Mouse (Mus musculus) right cerebral cortex, postnatal 10 days (tissue): ENCODE results near the gene Clstn2.

Experiments used
- DNase-seq, 2 experiments: peaks; one replicate each; pipeline ENCODE4 v3.0.0; 2021; ENCODE audit warnings: low spot score in 2 of 2

Clstn2 gene

GRCm38 (mm10) chr9:97570881-97571280 is 462.1 kb downstream of the Clstn2 start:
- peak; percentile 76 to 79 for DNase-seq

- DNase-seq = peak; percentile 52 to 71
Measured at GRCm38 (mm10) chr9:97563121-97563520, 469.9 kb downstream of the Clstn2 start.

- DNase-seq = no peak
Measured at GRCm38 (mm10) chr9:97544359-97544758, 488.6 kb downstream of the Clstn2 start.

- DNase-seq = no peak
Measured at GRCm38 (mm10) chr9:97541419-97541818, 491.6 kb downstream of the Clstn2 start.

- no peak for DNase-seq
Measured at GRCm38 (mm10) chr9:97538075-97538779, 494.8 kb downstream of the Clstn2 start.

GRCm38 (mm10) chr9:97534196-97534595 is 498.8 kb downstream of the Clstn2 start:
- peak; percentile 50 to 79 for DNase-seq

GRCm38 (mm10) chr9:97533306-97533705 is 499.7 kb downstream of the Clstn2 start:
- no peak for DNase-seq

GRCm38 (mm10) chr9:97532536-97532935 is 500.4 kb downstream of the Clstn2 start:
- DNase-seq = no peak

- no peak for DNase-seq
Measured at GRCm38 (mm10) chr9:97527926-97528325, 505.1 kb downstream of the Clstn2 start.

GRCm38 (mm10) chr9:97527276-97527675 is 505.7 kb downstream of the Clstn2 start:
- DNase-seq = no peak

- DNase-seq = no peak
Measured at GRCm38 (mm10) chr9:97525563-97525962, 507.4 kb downstream of the Clstn2 start.

GRCm38 (mm10) chr9:97524861-97525260 is 508.1 kb downstream of the Clstn2 start:
- peak; percentile 47 to 61 for DNase-seq

GRCm38 (mm10) chr9:97520771-97521170 is 512.2 kb downstream of the Clstn2 start:
- DNase-seq = no peak

GRCm38 (mm10) chr9:97517006-97517405 is 516.0 kb downstream of the Clstn2 start:
- DNase-seq = no peak

- peak; percentile 43 to 76 for DNase-seq
Measured at GRCm38 (mm10) chr9:97514639-97515038, 518.3 kb downstream of the Clstn2 start.

- DNase-seq = no peak
Measured at GRCm38 (mm10) chr9:97512282-97512850, 520.6 kb downstream of the Clstn2 start.

- DNase-seq = no peak
Measured at GRCm38 (mm10) chr9:97501416-97501815, 531.6 kb downstream of the Clstn2 start.

- no peak for DNase-seq
Measured at GRCm38 (mm10) chr9:97495056-97495455, 537.9 kb downstream of the Clstn2 start.

GRCm38 (mm10) chr9:97491626-97492025 is 541.4 kb downstream of the Clstn2 start:
- no peak for DNase-seq

GRCm38 (mm10) chr9:97490591-97491176 is 542.3 kb downstream of the Clstn2 start:
- no peak for DNase-seq

GRCm38 (mm10) chr9:97486826-97487225 is 546.2 kb downstream of the Clstn2 start:
- no peak for DNase-seq

GRCm38 (mm10) chr9:97481187-97481586 is 551.8 kb downstream of the Clstn2 start:
- no peak for DNase-seq

- DNase-seq = no peak
Measured at GRCm38 (mm10) chr9:97476961-97477360, 556.0 kb downstream of the Clstn2 start.
